Mouse (Mus musculus): ENCODE results near the gene Gm43191.

DNA sequence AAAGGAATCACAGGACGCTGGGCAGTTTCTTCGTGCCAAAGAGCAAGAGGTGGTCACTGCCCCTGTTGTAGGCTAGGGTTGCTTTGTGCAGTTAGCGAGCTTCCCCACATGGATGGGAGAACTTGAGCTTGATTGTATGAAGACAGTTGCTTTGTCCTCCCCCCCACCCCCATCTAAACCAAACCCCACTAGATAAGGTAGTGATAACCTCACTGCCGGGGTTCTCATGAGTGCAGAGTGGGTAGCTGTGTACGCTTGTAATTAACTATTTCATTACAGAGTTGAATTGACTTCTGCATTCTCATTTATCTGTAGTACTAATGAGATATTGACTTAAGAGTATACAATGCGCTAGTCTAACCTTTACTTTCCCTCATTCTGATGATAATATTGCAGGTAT lies 62.2 kb downstream of the Gm43191 start:
- TF ChIP-seq CTCF (IDR thresholded peaks at IDR 0.05 in 2 of 3, conservative IDR thresholded peaks at IDR 0.05 in 1 of 3; ENCODE audit: control insufficient read depth in 1 of 3, insufficient read depth in 1 of 3, low read depth in 2 of 3, low read length in 3 of 3, poor library complexity in 1 of 3, severe bottlenecking in 1 of 3): no peak
- TF ChIP-seq TCF12 (IDR thresholded peaks at IDR 0.05; ENCODE audit: low read depth, low read length): peak; percentile 68
- peak; percentile 85 to 92 for TF ChIP-seq EP300 (IDR thresholded peaks at IDR 0.05; ENCODE audit: low read depth in 1 of 2, low read length in 2 of 2)
- peak; percentile 92 for TF ChIP-seq GATA1 (IDR thresholded peaks at IDR 0.05; ENCODE audit: low read depth, low read length)
- no peak for TF ChIP-seq ZNF384 (IDR thresholded peaks at IDR 0.05; ENCODE audit: low read depth, low read length)
- TF ChIP-seq CHD2 (IDR thresholded peaks at IDR 0.05; ENCODE audit: low read length): no peak; the same call in 1 of the 2 replicates
- no peak for TF ChIP-seq POLR2AphosphoS2 (IDR thresholded peaks at IDR 0.05; ENCODE audit: low read length)
- TF ChIP-seq KAT2A (conservative IDR thresholded peaks at IDR 0.05; ENCODE audit: low read depth, low read length): no peak
- peak in 1 of 2 experiments; percentile 36; a peak in 1 of 4 replicates for TF ChIP-seq POLR2A (IDR thresholded peaks at IDR 0.05; ENCODE audit: control insufficient read depth in 1 of 2, insufficient read depth in 1 of 2, low read depth in 1 of 2, low read length in 2 of 2, poor library complexity in 1 of 2)
- TF ChIP-seq UBTF (IDR thresholded peaks at IDR 0.05; ENCODE audit: borderline replicate concordance, insufficient read depth, low read depth, low read length): no peak
- TF ChIP-seq RAD21 (IDR thresholded peaks at IDR 0.05; ENCODE audit: low read depth, low read length): no peak
- TF ChIP-seq NELFE (IDR thresholded peaks at IDR 0.05; ENCODE audit: low read depth, low read length): no peak
- peak; percentile 75; the same call in 1 of the 2 replicates for TF ChIP-seq BHLHE40 (IDR thresholded peaks at IDR 0.05; ENCODE audit: borderline replicate concordance, low read depth, low read length)
- TF ChIP-seq GABPA (IDR thresholded peaks at IDR 0.05; ENCODE audit: low read depth, low read length): no peak

All from MEL (cell line).